Mouse (Mus musculus) neutrophil, adult 5-6 weeks (primary cell): ENCODE measurements around the gene Rai14. TPM values are rescaled to one million over a fixed set of nuclear protein-coding genes. Genes with fewer than 3 reads are reported as not detected.

ENCODE experiments used
- ATAC-seq: fragments of 151-379, 151-347 bp; 2 replicates; pipeline ENCODE4 v1.8.0; 2017; ENCODE audit warnings: mild to moderate bottlenecking, moderate TSS enrichment; ENCODE audit not compliant: insufficient number of reproducible peaks, poor library complexity, low FRiP score, severe bottlenecking; ENCODE audit errors: extremely low read depth
- total RNA-seq: library from RNA; stranded (forward); fragments of 200-1000 nt; gene quantifications from 2 replicates; pipeline ENCODE4 v1.2.3, GENCODE M21; 2017

Rai14 gene
- total RNA-seq, 1 experiment from 2014 or later: not detected

GRCm38 (mm10) chr15:10632581-10632980, 81.8 kb downstream of the Rai14 start:
- no peak for ATAC-seq

GRCm38 (mm10) chr15:10632060-10632459, 82.4 kb downstream of the Rai14 start:
- no peak for ATAC-seq

GRCm38 (mm10) chr15:10631541-10631940, 82.9 kb downstream of the Rai14 start:
- ATAC-seq: no peak

GRCm38 (mm10) chr15:10628980-10629346, 85.5 kb downstream of the Rai14 start:
- no peak for ATAC-seq

GRCm38 (mm10) chr15:10628131-10628979, 86.1 kb downstream of the Rai14 start:
- no peak for ATAC-seq

GRCm38 (mm10) chr15:10623571-10624227, 90.7 kb downstream of the Rai14 start:
- ATAC-seq: no peak

- ATAC-seq: no peak
These were observed 93.2 kb downstream of the Rai14 start for GRCm38 (mm10) chr15:10621194-10621593.

GRCm38 (mm10) chr15:10619678-10620077, 94.7 kb downstream of the Rai14 start:
- ATAC-seq: no peak

- ATAC-seq: no peak
These were observed 96.1 kb downstream of the Rai14 start for GRCm38 (mm10) chr15:10618276-10618675.

GRCm38 (mm10) chr15:10616001-10616400, 98.4 kb downstream of the Rai14 start:
- ATAC-seq: no peak

- no peak for ATAC-seq
These were observed 103.4 kb downstream of the Rai14 start for GRCm38 (mm10) chr15:10611040-10611439.

- ATAC-seq: no peak
These were observed 105.3 kb downstream of the Rai14 start for GRCm38 (mm10) chr15:10609107-10609506.

GRCm38 (mm10) chr15:10608508-10609098, 105.8 kb downstream of the Rai14 start:
- ATAC-seq: no peak

GRCm38 (mm10) chr15:10599413-10599812, 115.0 kb downstream of the Rai14 start:
- no peak for ATAC-seq

- ATAC-seq: no peak
These were observed 115.9 kb downstream of the Rai14 start for GRCm38 (mm10) chr15:10598259-10599225.

- no peak for ATAC-seq
These were observed 117.6 kb downstream of the Rai14 start for GRCm38 (mm10) chr15:10596871-10597270.

GRCm38 (mm10) chr15:10595408-10595807, 119.0 kb downstream of the Rai14 start:
- ATAC-seq: no peak

- no peak for ATAC-seq
These were observed 119.5 kb downstream of the Rai14 start for GRCm38 (mm10) chr15:10594910-10595309.

GRCm38 (mm10) chr15:10593094-10593493, 121.3 kb downstream of the Rai14 start:
- no peak for ATAC-seq
